Mouse (Mus musculus) midbrain, embryonic 12.5 days (tissue): ENCODE results near the gene Pcna. TPM values are rescaled to one million over a fixed set of nuclear protein-coding genes. Genes with fewer than 3 reads are reported as not detected.
A peak's percentile ranks its signal among the peaks of the same experiment; 100 is the strongest.

Source experiments
- ATAC-seq: fragments of 200-750 bp; cut with Nextera tagmentation; 2 replicates; pipeline ENCODE4 v1.8.0; 2017; ENCODE audit warnings: low read depth, moderate TSS enrichment, moderate library complexity; ENCODE audit not compliant: low FRiP score
- H3K27ac ChIP-seq: fragments of 300-500 bp; sonication (generic); replicated peaks from 2 replicates; pipeline ENCODE4 v1.5.1; 2016; ENCODE audit warnings: mild to moderate bottlenecking
- H3K27me3 ChIP-seq: fragments of 300-500 bp; sonication (generic); 2 replicates; pipeline ENCODE4 v1.6.1; 2016; ENCODE audit warnings: mild to moderate bottlenecking
- H3K36me3 ChIP-seq: fragments of 300-500 bp; sonication (generic); 2 replicates; pipeline ENCODE4 v1.6.1; 2016
- H3K4me1 ChIP-seq: fragments of 300-500 bp; sonication (generic); 2 replicates; pipeline ENCODE4 v1.6.1; 2016
- H3K4me2 ChIP-seq: fragments of 300-500 bp; sonication (generic); replicated peaks from 2 replicates; pipeline ENCODE4 v1.6.1; 2016; ENCODE audit warnings: mild to moderate bottlenecking, moderate library complexity
- H3K4me3 ChIP-seq: fragments of 300-500 bp; sonication (generic); 2 replicates; pipeline ENCODE4 v1.5.1; 2016; ENCODE audit warnings: mild to moderate bottlenecking
- H3K9ac ChIP-seq: fragments of 300-500 bp; sonication (generic); replicated peaks from 2 replicates; pipeline ENCODE4 v1.6.1; 2016; ENCODE audit warnings: mild to moderate bottlenecking, moderate library complexity
- H3K9me3 ChIP-seq: fragments of 300-500 bp; sonication (generic); 2 replicates; pipeline ENCODE4 v1.6.1; 2016; ENCODE audit warnings: mild to moderate bottlenecking
- WGBS: fragments of 180-500 bp; shearing (Covaris S2); methylation state at CpG from one replicate; pipeline ENCODE4 v1.1.7; 2016; 5-methylcytosine and 5-hydroxymethylcytosine counted together
- polyA plus RNA-seq: library from polyadenylated mRNA; unstranded; fragments of >200 nt; fragmentation: Nextera tagmentation; extraction: Ambion mirVana; gene quantifications from 2 replicates; pipeline ENCODE4 v1.2.1, GENCODE M21; 2016

Pcna gene
- polyA plus RNA-seq, 1 experiment from 2014 or later: 261 TPM

GRCm38 (mm10) chr2:132283236-132284070 is 30.3 kb upstream of the Pcna start:
- peaks cover 41% of the 10 kb centered on the region for H3K4me1 ChIP-seq
- H3K27me3 ChIP-seq: peaks cover 20% of the 10 kb centered on the region; the same call in 1 of the 2 replicates
- H3K4me3 ChIP-seq: no peak overlapping the region
- no peaks in the 10 kb centered on the region for H3K36me3 ChIP-seq
- no peak overlapping the region for H3K9ac ChIP-seq
- 46% methylated on average over 15 of the region's 15 CpGs for whole genome bisulfite sequencing
- H3K27ac ChIP-seq: peak overlapping the region; percentile 64; the same call in 1 of the 2 replicates
- peaks cover 3% of the 10 kb centered on the region; the same call in 1 of the 2 replicates for H3K9me3 ChIP-seq
- ATAC-seq: peak; percentile 61
- H3K4me2 ChIP-seq: peak overlapping the region; percentile 22; the same call in 1 of the 2 replicates

GRCm38 (mm10) chr2:132282453-132283174 is 29.5 kb upstream of the Pcna start:
- H3K9me3 ChIP-seq: peaks cover 3% of the 10 kb centered on the region; the same call in 1 of the 2 replicates
- no peak overlapping the region for H3K9ac ChIP-seq
- H3K4me3 ChIP-seq: no peak overlapping the region
- peaks cover 20% of the 10 kb centered on the region for H3K27me3 ChIP-seq
- peak; percentile 59; the same call in 1 of the 2 replicates for ATAC-seq
- 11% methylated on average over 12 of the region's 12 CpGs for WGBS
- peak overlapping the region; percentile 22 for H3K4me2 ChIP-seq
- H3K27ac ChIP-seq: peak overlapping the region; percentile 64; the same call in 1 of the 2 replicates
- peaks cover 41% of the 10 kb centered on the region for H3K4me1 ChIP-seq
- no peaks in the 10 kb centered on the region for H3K36me3 ChIP-seq

GRCm38 (mm10) chr2:132281560-132282452 is 28.7 kb upstream of the Pcna start:
- Histone ChIP-seq H3K4me2 (no peak overlapping the region; the same call in 1 of the 2 replicates), H3K27me3 (peaks cover 20% of the 10 kb centered on the region), H3K4me1 (peaks cover 41% of the 10 kb centered on the region), H3K36me3 (no peaks in the 10 kb centered on the region), H3K9ac (no peak overlapping the region), H3K4me3 (no peak overlapping the region), H3K9me3 (peaks cover 2% of the 10 kb centered on the region; the same call in 1 of the 2 replicates), H3K27ac (no peak overlapping the region)
- ATAC-seq: 0 out of 2 replicates have a peak, but pooled peaks have one; percentile 8
- 54% methylated on average over 10 of the region's 10 CpGs for WGBS

- no peak for ATAC-seq
- H3K4me2 ChIP-seq: no peak overlapping the region
- peaks cover 41% of the 10 kb centered on the region for H3K4me1 ChIP-seq
- no peaks in the 10 kb centered on the region for H3K36me3 ChIP-seq
- no peak overlapping the region for H3K27ac ChIP-seq
- H3K9ac ChIP-seq: no peak overlapping the region
- H3K9me3 ChIP-seq: no peaks in the 10 kb centered on the region
- peaks cover 20% of the 10 kb centered on the region for H3K27me3 ChIP-seq
- no peak overlapping the region for H3K4me3 ChIP-seq
- WGBS: 92% methylated on average over 10 of the region's 10 CpGs
These were observed 27.5 kb upstream of the Pcna start for GRCm38 (mm10) chr2:132280518-132281120.

- ATAC-seq: no peak
- Histone ChIP-seq H3K36me3 (no peaks in the 10 kb centered on the region), H3K27ac (no peak overlapping the region), H3K9ac (no peak overlapping the region), H3K4me1 (peaks cover 41% of the 10 kb centered on the region), H3K27me3 (peaks cover 14% of the 10 kb centered on the region), H3K4me2 (no peak overlapping the region), H3K9me3 (no peaks in the 10 kb centered on the region), H3K4me3 (no peak overlapping the region)
- 69% methylated on average over 4 of the region's 4 CpGs for WGBS
These were observed 26.9 kb upstream of the Pcna start for GRCm38 (mm10) chr2:132279978-132280377.

- Histone ChIP-seq H3K4me3 (no peak overlapping the region), H3K4me1 (peaks cover 37% of the 10 kb centered on the region), H3K27ac (no peak overlapping the region), H3K9ac (no peak overlapping the region), H3K36me3 (no peaks in the 10 kb centered on the region), H3K27me3 (peaks cover 9% of the 10 kb centered on the region), H3K9me3 (no peaks in the 10 kb centered on the region), H3K4me2 (no peak overlapping the region)
- 42% methylated on average over 3 of the region's 3 CpGs for WGBS
- no peak for ATAC-seq
These were observed 26.3 kb upstream of the Pcna start for GRCm38 (mm10) chr2:132279336-132279882.

DNA sequence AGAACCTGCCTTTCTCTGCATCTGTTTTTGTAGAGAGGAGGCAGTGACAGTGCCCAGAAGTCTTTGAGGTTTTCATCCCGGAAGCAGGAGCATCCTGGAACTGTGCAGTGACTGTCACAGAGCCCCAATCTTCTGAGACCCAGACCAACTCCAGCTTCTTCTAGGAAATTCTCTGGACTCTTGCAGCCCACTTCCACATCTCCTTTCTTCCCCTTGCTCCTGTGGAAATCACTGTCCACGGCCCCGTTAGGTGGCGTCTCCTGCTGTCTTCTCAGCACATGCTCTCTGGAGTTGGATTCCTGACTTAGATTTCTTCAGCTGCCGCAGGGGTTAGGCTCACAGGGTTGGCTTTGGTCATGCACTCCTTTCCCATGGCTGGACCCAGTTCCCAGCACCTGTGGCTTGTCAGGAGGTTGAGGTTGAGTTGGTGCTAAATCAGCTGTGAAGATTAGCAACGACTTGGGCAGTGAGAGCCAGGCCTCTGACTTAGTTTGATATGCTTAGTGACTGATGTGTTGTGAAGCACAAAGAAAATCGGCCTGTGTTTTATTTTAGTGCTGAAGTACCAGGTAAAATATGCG is 25.2 kb upstream of the Pcna start:
- no peak overlapping the region for H3K9ac ChIP-seq
- peaks cover 26% of the 10 kb centered on the region for H3K4me1 ChIP-seq
- H3K36me3 ChIP-seq: no peaks in the 10 kb centered on the region
- peaks cover 4% of the 10 kb centered on the region; the same call in 1 of the 2 replicates for H3K27me3 ChIP-seq
- no peak overlapping the region for H3K4me2 ChIP-seq
- H3K27ac ChIP-seq: no peak overlapping the region
- H3K9me3 ChIP-seq: no peaks in the 10 kb centered on the region
- WGBS: 71% methylated on average over 8 of the region's 8 CpGs
- no peak for ATAC-seq
- no peak overlapping the region for H3K4me3 ChIP-seq

DNA sequence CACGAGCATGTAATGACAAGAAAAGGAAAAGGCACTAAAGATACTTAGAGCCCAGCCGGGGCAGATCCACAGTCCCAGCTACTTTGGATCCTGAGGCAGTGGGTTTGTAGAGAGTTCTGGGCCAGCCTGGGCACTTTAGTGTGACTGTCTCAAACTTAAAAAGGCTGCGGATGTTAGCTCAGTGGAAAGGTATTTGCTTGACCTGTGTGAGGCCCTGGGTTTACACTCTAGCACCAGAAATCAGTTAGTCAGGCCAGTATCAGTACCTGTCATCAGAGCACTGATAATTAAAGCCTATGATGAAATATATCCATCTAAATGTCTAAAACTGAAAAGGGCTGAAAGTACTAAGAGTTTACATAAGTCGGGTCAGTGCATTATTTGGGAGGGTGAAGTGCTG is 23.1 kb upstream of the Pcna start:
- Histone ChIP-seq H3K36me3 (no peaks in the 10 kb centered on the region), H3K4me2 (no peak overlapping the region), H3K4me3 (no peak overlapping the region), H3K9me3 (no peaks in the 10 kb centered on the region), H3K9ac (no peak overlapping the region), H3K27ac (no peak overlapping the region), H3K27me3 (peaks cover 4% of the 10 kb centered on the region; the same call in 1 of the 2 replicates), H3K4me1 (peaks cover 5% of the 10 kb centered on the region)
- 90% methylated on average over 4 of the region's 4 CpGs for WGBS
- ATAC-seq: no peak

DNA sequence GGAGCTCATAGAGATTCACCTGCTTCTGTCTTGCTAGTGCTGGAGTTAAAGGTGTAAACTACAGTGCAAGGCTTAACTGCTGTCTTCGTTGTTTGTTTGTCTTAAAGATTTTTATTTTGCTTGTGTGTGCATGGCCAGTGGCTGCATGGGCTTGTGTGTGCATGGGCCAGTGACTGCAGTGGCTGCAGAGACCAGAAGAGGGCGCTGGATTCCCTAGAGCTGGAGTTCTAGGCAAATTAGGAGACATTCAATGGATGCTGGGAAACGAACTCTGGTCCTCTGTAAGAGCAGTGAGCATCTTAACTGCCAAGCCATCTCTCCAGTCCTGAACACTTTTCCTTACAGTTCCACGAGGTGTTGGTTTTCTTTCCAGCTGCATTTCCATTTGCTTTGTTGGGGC is 22.4 kb upstream of the Pcna start:
- no peaks in the 10 kb centered on the region for H3K36me3 ChIP-seq
- 78% methylated on average over 4 of the region's 4 CpGs for WGBS
- H3K4me2 ChIP-seq: no peak overlapping the region
- ATAC-seq: no peak
- H3K9me3 ChIP-seq: no peaks in the 10 kb centered on the region
- peaks cover 5% of the 10 kb centered on the region for H3K4me1 ChIP-seq
- no peak overlapping the region for H3K27ac ChIP-seq
- H3K9ac ChIP-seq: no peak overlapping the region
- H3K4me3 ChIP-seq: no peak overlapping the region
- peaks cover 1% of the 10 kb centered on the region; the same call in 1 of the 2 replicates for H3K27me3 ChIP-seq

GRCm38 (mm10) chr2:132272694-132273389 is 19.7 kb upstream of the Pcna start:
- WGBS: 82% methylated on average over 6 of the region's 6 CpGs
- no peak overlapping the region for H3K27ac ChIP-seq
- H3K9me3 ChIP-seq: no peaks in the 10 kb centered on the region
- H3K9ac ChIP-seq: no peak overlapping the region
- no peaks in the 10 kb centered on the region for H3K4me1 ChIP-seq
- H3K4me3 ChIP-seq: no peak overlapping the region
- ATAC-seq: no peak
- H3K36me3 ChIP-seq: no peaks in the 10 kb centered on the region
- H3K27me3 ChIP-seq: no peaks in the 10 kb centered on the region
- no peak overlapping the region for H3K4me2 ChIP-seq
